Mouse (Mus musculus): ENCODE results near the gene Lsg1. TPM values are rescaled to one million over a fixed set of nuclear protein-coding genes. Genes with fewer than 3 reads are reported as not detected.
A peak's percentile ranks its signal among the peaks of the same experiment; 100 is the strongest.

Gene Lsg1
- polyA plus RNA-seq, 1 experiment from 2014 or later: 23.1 TPM

- no peak overlapping the region for H3K9ac ChIP-seq (ENCODE audit: low read depth, low read length)
- no peaks in the 10 kb centered on the region for H3K4me1 ChIP-seq (replicated peaks; ENCODE audit: control insufficient read depth, insufficient read depth, low read length)
- no peaks in the 10 kb centered on the region for H3K36me3 ChIP-seq (ENCODE audit: control insufficient read depth, insufficient read depth)
- H3K27me3 ChIP-seq (replicated peaks; ENCODE audit: control insufficient read depth, insufficient read depth, low read length): peaks cover 19% of the 10 kb centered on the region
- no peaks in the 10 kb centered on the region for H3K9me3 ChIP-seq (ENCODE audit: control insufficient read depth)
- 55% methylated on average over 7 of the region's 7 CpGs for WGBS
- H3K4me2 ChIP-seq (replicated peaks; ENCODE audit: low read depth): peak overlapping the region; percentile 93
- H3K27ac ChIP-seq (ENCODE audit: low read depth, low read length): no peak overlapping the region
- peak overlapping the region; percentile 68; the same call in 1 of the 2 replicates for H3K4me3 ChIP-seq (ENCODE audit: low read depth, low read length)
- no peak for ATAC-seq
- no peak for TF ChIP-seq CTCF (IDR thresholded peaks at IDR 0.05; ENCODE audit: low read depth)
Observed at GRCm38 (mm10) chr16:30601946-30602345, 14.6 kb upstream of the Lsg1 start.

- Histone ChIP-seq H3K9me3 (ENCODE audit: control insufficient read depth) (no peaks in the 10 kb centered on the region), H3K27me3 (replicated peaks; ENCODE audit: control insufficient read depth, insufficient read depth, low read length) (peaks cover 19% of the 10 kb centered on the region), H3K27ac (ENCODE audit: low read depth, low read length) (no peak overlapping the region), H3K4me1 (replicated peaks; ENCODE audit: control insufficient read depth, insufficient read depth, low read length) (no peaks in the 10 kb centered on the region), H3K36me3 (ENCODE audit: control insufficient read depth, insufficient read depth) (no peaks in the 10 kb centered on the region), H3K4me3 (ENCODE audit: low read depth, low read length) (peak overlapping the region; percentile 68), H3K9ac (ENCODE audit: low read depth, low read length) (no peak overlapping the region), H3K4me2 (replicated peaks; ENCODE audit: low read depth) (peak overlapping the region; percentile 93)
- 19% methylated on average over 42 of the region's 42 CpGs for WGBS
- TF ChIP-seq CTCF (IDR thresholded peaks at IDR 0.05; ENCODE audit: low read depth): peak; percentile 71
- no peak for ATAC-seq
Observed at GRCm38 (mm10) chr16:30601046-30601832, 13.8 kb upstream of the Lsg1 start.

DNA sequence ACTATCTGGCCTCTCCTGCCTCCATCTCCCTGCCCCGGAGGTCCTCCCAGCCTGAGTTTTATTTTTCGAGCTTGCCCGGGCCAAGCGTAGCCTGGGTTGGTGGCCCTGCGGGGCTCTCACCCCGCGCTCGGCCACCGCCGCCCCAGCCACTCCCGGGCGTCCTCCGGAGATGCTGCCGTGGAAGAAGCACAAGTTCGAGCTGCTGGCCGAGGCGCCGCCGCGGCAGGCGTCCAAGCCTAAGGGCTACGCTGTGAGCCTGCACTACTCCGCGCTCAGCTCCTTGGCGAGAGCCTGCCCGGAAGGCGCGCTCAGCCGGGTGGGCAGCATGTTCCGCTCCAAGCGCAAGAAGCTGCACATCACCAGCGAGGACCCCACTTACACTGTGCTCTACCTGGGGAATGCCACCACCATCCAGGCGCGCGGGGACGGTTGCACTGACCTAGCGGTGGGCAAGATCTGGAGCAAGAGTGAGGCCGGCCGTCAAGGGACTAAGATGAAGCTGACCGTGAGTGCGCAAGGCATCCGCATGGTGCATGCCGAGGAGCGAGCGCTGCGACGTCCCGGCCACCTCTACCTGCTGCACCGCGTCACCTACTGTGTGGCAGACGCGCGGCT, 13.1 kb upstream of the Lsg1 start:
- Histone ChIP-seq H3K27ac (ENCODE audit: low read depth, low read length) (no peak overlapping the region; the same call in 1 of the 2 replicates), H3K9me3 (ENCODE audit: control insufficient read depth) (no peaks in the 10 kb centered on the region), H3K4me2 (replicated peaks; ENCODE audit: low read depth) (peak overlapping the region; percentile 93), H3K4me3 (ENCODE audit: low read depth, low read length) (peak overlapping the region; percentile 68), H3K36me3 (ENCODE audit: control insufficient read depth, insufficient read depth) (no peaks in the 10 kb centered on the region), H3K4me1 (replicated peaks; ENCODE audit: control insufficient read depth, insufficient read depth, low read length) (no peaks in the 10 kb centered on the region), H3K27me3 (replicated peaks; ENCODE audit: control insufficient read depth, insufficient read depth, low read length) (peaks cover 23% of the 10 kb centered on the region), H3K9ac (ENCODE audit: low read depth, low read length) (peak overlapping the region; percentile 67; the same call in 1 of the 2 replicates)
- no peak for TF ChIP-seq CTCF (IDR thresholded peaks at IDR 0.05; ENCODE audit: low read depth)
- WGBS: under 1% methylated on average over 53 of the region's 53 CpGs
- ATAC-seq: 0 out of 2 replicates have a peak, but pooled peaks have one; percentile 5

- Histone ChIP-seq H3K27me3 (replicated peaks; ENCODE audit: control insufficient read depth, insufficient read depth, low read length) (peaks cover 23% of the 10 kb centered on the region), H3K27ac (ENCODE audit: low read depth, low read length) (peak within 1 kb of the TSS; percentile 54), H3K4me3 (ENCODE audit: low read depth, low read length) (peak within 1 kb of the TSS; percentile 68), H3K36me3 (ENCODE audit: control insufficient read depth, insufficient read depth) (no peaks in the 10 kb centered on the region), H3K9me3 (ENCODE audit: control insufficient read depth) (no peaks in the 10 kb centered on the region), H3K4me2 (replicated peaks; ENCODE audit: low read depth) (peak within 1 kb of the TSS; percentile 93), H3K9ac (ENCODE audit: low read depth, low read length) (peak within 1 kb of the TSS; percentile 67), H3K4me1 (replicated peaks; ENCODE audit: control insufficient read depth, insufficient read depth, low read length) (no peaks in the 10 kb centered on the region)
- ATAC-seq: peak; percentile 69
- peak; percentile 77 for TF ChIP-seq CTCF (IDR thresholded peaks at IDR 0.05; ENCODE audit: low read depth)
- under 1% methylated on average over 63 of the region's 63 CpGs for WGBS
Observed at GRCm38 (mm10) chr16:30599491-30600268, 12.3 kb upstream of the Lsg1 start, which contains the start of gene Fam43a. Fam43a (plus strand) TSS chr16:30599723.

- H3K4me3 ChIP-seq (ENCODE audit: low read depth, low read length): peak overlapping the region; percentile 18; the same call in 1 of the 2 replicates
- 10% methylated on average over 16 of the region's 16 CpGs for WGBS
- H3K9ac ChIP-seq (ENCODE audit: low read depth, low read length): no peak overlapping the region
- no peaks in the 10 kb centered on the region for H3K36me3 ChIP-seq (ENCODE audit: control insufficient read depth, insufficient read depth)
- H3K4me2 ChIP-seq (replicated peaks; ENCODE audit: low read depth): peak overlapping the region; percentile 57
- no peak overlapping the region for H3K27ac ChIP-seq (ENCODE audit: low read depth, low read length)
- TF ChIP-seq CTCF (IDR thresholded peaks at IDR 0.05; ENCODE audit: low read depth): peak; percentile 92
- peak; percentile 44 for ATAC-seq
- H3K27me3 ChIP-seq (replicated peaks; ENCODE audit: control insufficient read depth, insufficient read depth, low read length): peaks cover 23% of the 10 kb centered on the region
- H3K4me1 ChIP-seq (replicated peaks; ENCODE audit: control insufficient read depth, insufficient read depth, low read length): no peaks in the 10 kb centered on the region
- no peaks in the 10 kb centered on the region for H3K9me3 ChIP-seq (ENCODE audit: control insufficient read depth)
Observed at GRCm38 (mm10) chr16:30596959-30597681, 9.7 kb upstream of the Lsg1 start.

All from intestine, postnatal 0 days (tissue).